Mouse (Mus musculus): ENCODE measurements at regions not wholly inside any gene's neighbourhood (a gene's known extent, or its start where the extent isn't known, plus 50 kb on each side); places are given as distances from the start of the nearest gene placed in this dataset.

DNA sequence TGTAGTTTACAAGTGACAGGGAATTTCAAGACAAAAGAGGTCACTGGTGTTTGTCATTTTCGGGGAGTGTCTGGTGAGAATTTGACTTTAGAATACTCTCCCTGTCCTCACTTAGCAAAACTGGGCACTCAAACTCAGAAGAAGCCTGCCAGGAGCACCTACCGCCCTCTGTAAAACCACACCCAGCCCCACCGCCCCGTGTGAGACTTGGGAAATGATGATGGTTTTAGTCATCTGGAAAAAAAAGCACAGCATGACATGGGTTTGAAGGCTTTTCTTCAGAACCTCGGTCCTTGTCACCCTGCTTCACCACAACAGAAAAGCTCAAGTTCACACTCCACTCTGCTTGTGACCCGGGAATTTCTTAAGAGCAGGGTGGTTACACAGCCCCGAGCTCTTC lies 210.4 kb upstream of the Spdye4c start:
- WGBS = 55% methylated on average over 7 of the region's 7 CpGs
- H3K27ac ChIP-seq (ENCODE audit: insufficient read depth, low read depth, low read length) = no peak overlapping the region
- peaks cover 6% of the 10 kb centered on the region for H3K4me1 ChIP-seq (ENCODE audit: control insufficient read depth, insufficient read depth, insufficient read length, low read length)
- TF ChIP-seq CTCF (IDR thresholded peaks at IDR 0.05; ENCODE audit: extremely low read depth, insufficient read length, insufficient replicate concordance, low read depth, low read length) (no peak), POLR2A (IDR thresholded peaks at IDR 0.05; ENCODE audit: low read depth, low read length) (no peak)
- H3K27me3 ChIP-seq (ENCODE audit: control insufficient read depth, insufficient read depth, low read length) = no peaks in the 10 kb centered on the region
- H3K4me3 ChIP-seq (ENCODE audit: low read depth, low read length) = no peak overlapping the region
- H3K36me3 ChIP-seq (ENCODE audit: control insufficient read depth, insufficient read depth, low read length) = no peaks in the 10 kb centered on the region

DNA sequence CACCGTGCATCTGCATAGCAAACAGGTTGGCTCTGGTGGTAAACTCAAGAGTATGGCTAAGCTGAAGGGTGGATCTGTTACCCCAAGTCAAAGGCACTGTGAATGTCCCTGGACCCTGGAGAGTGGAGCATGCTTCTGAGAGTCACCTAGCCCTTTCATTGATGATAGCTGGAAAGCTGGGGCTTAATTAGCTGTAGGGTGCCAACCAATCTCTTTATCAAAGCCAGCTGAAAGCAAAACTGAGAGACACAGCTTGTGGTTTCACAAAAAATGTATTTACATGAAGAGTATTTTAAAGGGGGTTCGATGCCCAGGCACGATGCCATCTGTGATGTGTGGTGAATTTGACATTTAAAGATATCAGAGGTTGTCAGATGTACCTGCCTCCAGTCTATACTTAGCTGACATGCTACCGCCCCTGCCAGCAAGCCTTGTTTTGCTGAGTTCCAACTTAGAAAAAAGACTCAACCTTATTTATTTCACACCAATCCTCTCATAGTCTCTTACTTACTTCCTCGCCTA lies 209.3 kb upstream of the Spdye4c start:
- no peaks in the 10 kb centered on the region for H3K27me3 ChIP-seq (ENCODE audit: control insufficient read depth, insufficient read depth, low read length)
- no peak overlapping the region for H3K27ac ChIP-seq (ENCODE audit: insufficient read depth, low read depth, low read length)
- no peak overlapping the region for H3K4me3 ChIP-seq (ENCODE audit: low read depth, low read length)
- 85% methylated on average over 5 of the region's 5 CpGs for WGBS
- H3K4me1 ChIP-seq (ENCODE audit: control insufficient read depth, insufficient read depth, insufficient read length, low read length) = peaks cover 6% of the 10 kb centered on the region
- H3K36me3 ChIP-seq (ENCODE audit: control insufficient read depth, insufficient read depth, low read length) = no peaks in the 10 kb centered on the region
- TF ChIP-seq CTCF (IDR thresholded peaks at IDR 0.05; ENCODE audit: extremely low read depth, insufficient read length, insufficient replicate concordance, low read depth, low read length) = no peak
- TF ChIP-seq POLR2A (IDR thresholded peaks at IDR 0.05; ENCODE audit: low read depth, low read length) = no peak

DNA sequence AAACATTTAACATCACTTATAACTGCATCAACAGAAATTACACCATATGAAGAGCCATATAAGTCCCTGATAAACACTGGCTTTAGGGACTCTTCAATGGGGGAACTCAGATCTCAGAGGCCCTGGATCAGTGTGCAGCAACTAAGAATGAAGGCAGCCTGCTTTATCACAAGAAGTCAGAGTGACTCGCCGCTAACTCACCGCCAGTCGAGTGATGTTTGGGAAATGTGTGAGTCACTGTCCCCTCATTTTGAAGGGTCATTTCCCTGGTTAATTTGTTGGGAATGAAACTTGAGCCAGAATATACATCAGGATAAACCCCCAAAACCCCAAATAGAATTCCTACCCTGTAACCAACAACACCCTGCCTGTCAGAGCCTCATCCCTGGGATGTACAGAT lies 208.5 kb upstream of the Spdye4c start:
- WGBS = 74% methylated on average over 4 of the region's 4 CpGs
- no peaks in the 10 kb centered on the region for H3K36me3 ChIP-seq (ENCODE audit: control insufficient read depth, insufficient read depth, low read length)
- H3K27ac ChIP-seq (ENCODE audit: insufficient read depth, low read depth, low read length) = no peak overlapping the region
- no peaks in the 10 kb centered on the region for H3K27me3 ChIP-seq (ENCODE audit: control insufficient read depth, insufficient read depth, low read length)
- peaks cover 2% of the 10 kb centered on the region; the same call in 1 of the 2 replicates for H3K4me1 ChIP-seq (ENCODE audit: control insufficient read depth, insufficient read depth, insufficient read length, low read length)
- H3K4me3 ChIP-seq (ENCODE audit: low read depth, low read length) = no peak overlapping the region
- TF ChIP-seq CTCF (IDR thresholded peaks at IDR 0.05; ENCODE audit: extremely low read depth, insufficient read length, insufficient replicate concordance, low read depth, low read length) = no peak
- TF ChIP-seq POLR2A (IDR thresholded peaks at IDR 0.05; ENCODE audit: low read depth, low read length) = no peak

DNA sequence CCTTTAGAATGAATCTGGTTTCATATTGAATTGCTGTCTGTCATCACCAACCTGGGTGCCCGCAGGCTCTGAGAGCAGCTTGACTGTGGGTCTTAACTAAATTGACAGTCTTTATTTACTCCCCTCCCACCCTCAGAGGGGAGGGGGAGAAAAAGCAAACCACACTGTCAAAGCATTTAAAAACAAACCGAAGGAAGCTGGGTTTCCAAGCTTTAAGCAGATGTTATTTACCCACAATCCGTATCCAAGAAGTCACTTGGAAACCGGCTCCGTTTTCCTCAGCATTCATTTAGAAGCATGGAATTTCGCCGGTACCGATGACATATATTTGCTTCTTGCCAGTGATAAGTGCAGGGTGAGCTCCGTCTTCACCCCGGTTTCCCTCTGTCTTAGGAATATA lies 206.4 kb upstream of the Spdye4c start:
- H3K27ac ChIP-seq (ENCODE audit: insufficient read depth, low read depth, low read length) = no peak overlapping the region
- no peaks in the 10 kb centered on the region; the same call in 1 of the 2 replicates for H3K4me1 ChIP-seq (ENCODE audit: control insufficient read depth, insufficient read depth, insufficient read length, low read length)
- TF ChIP-seq CTCF (IDR thresholded peaks at IDR 0.05; ENCODE audit: extremely low read depth, insufficient read length, insufficient replicate concordance, low read depth, low read length) (no peak), POLR2A (IDR thresholded peaks at IDR 0.05; ENCODE audit: low read depth, low read length) (no peak)
- no peaks in the 10 kb centered on the region for H3K36me3 ChIP-seq (ENCODE audit: control insufficient read depth, insufficient read depth, low read length)
- 73% methylated on average over 10 of the region's 10 CpGs for WGBS
- no peak overlapping the region for H3K4me3 ChIP-seq (ENCODE audit: low read depth, low read length)
- no peaks in the 10 kb centered on the region for H3K27me3 ChIP-seq (ENCODE audit: control insufficient read depth, insufficient read depth, low read length)

DNA sequence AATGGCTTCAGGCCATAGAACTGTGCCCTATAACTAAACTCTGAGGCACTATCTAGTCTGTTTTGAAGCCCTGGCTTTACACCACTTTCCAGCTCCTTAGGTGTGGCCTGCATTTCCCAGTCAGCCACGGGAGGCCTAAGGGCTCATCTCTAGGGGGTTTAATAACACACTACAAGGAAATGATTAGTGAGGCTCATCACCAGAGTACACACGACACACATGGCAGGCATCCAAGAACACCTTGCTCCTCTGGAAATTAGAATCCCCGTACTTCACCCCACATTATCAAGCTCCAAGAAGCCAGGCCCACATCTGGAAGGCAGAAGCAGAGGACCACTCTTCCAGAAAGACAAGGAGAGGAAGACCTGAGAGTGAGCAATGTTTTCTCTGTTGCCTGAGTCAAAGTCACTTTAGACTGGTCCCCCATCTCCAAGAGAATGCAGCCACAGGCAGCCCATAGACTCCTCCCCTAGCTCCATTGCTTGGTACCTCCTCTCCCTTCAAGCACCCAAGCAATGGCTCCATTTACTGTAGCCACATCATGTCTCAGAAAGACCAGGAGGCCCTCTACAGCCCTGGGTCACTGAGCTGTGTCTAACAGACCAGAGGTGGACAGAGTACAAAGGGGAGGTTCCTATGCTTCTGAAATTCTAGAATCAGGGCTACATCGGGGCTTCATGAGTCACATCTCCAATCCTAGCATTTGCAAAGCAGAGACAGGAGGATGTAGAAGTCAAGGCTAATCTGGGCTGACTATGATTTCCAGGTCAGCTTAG lies 204.0 kb upstream of the Spdye4c start:
- H3K36me3 ChIP-seq (ENCODE audit: control insufficient read depth, insufficient read depth, low read length) = no peaks in the 10 kb centered on the region
- H3K4me1 ChIP-seq (ENCODE audit: control insufficient read depth, insufficient read depth, insufficient read length, low read length) = no peaks in the 10 kb centered on the region; the same call in 1 of the 2 replicates
- H3K4me3 ChIP-seq (ENCODE audit: low read depth, low read length) = no peak overlapping the region
- 32% methylated on average over 4 of the region's 4 CpGs for WGBS
- H3K27me3 ChIP-seq (ENCODE audit: control insufficient read depth, insufficient read depth, low read length) = no peaks in the 10 kb centered on the region
- no peak overlapping the region for H3K27ac ChIP-seq (ENCODE audit: insufficient read depth, low read depth, low read length)
- TF ChIP-seq POLR2A (IDR thresholded peaks at IDR 0.05; ENCODE audit: low read depth, low read length) = no peak
- TF ChIP-seq CTCF (IDR thresholded peaks at IDR 0.05; ENCODE audit: extremely low read depth, insufficient read length, insufficient replicate concordance, low read depth, low read length) = no peak

DNA sequence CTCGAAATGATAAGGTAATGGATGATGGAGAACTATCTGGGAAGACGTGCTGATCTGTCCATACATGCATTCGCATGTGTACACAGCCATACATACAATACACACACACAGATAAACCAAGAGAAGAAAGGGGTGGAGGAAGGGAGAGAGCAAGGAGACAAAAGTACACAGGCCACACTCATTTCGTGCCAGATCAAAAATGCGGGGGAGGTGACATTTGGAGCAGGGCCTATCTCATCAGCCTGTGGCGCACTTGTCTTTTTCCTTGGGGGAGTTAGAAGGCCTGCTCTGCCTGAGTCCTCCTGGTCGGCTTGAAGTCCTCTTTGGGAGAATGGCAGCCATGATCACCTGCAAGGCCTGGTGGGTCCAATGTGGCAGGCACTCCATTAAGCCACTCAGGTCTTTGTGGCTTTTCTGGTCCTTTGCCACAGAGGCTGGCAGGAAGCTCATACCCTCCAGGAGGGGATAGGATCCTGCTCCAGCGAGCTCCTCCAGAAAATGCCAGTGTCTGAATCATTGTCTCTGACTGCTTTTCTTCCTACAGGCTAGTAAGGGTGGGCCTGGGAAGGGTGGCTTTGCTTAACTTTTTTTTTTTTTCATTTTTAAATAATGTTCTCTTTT lies 203.0 kb upstream of the Spdye4c start:
- Histone ChIP-seq H3K27ac (ENCODE audit: insufficient read depth, low read depth, low read length) (no peak overlapping the region), H3K4me1 (ENCODE audit: control insufficient read depth, insufficient read depth, insufficient read length, low read length) (peaks cover 2% of the 10 kb centered on the region; the same call in 1 of the 2 replicates), H3K36me3 (ENCODE audit: control insufficient read depth, insufficient read depth, low read length) (no peaks in the 10 kb centered on the region), H3K27me3 (ENCODE audit: control insufficient read depth, insufficient read depth, low read length) (no peaks in the 10 kb centered on the region), H3K4me3 (ENCODE audit: low read depth, low read length) (no peak overlapping the region)
- WGBS = 66% methylated on average over 8 of the region's 8 CpGs
- TF ChIP-seq CTCF (IDR thresholded peaks at IDR 0.05; ENCODE audit: extremely low read depth, insufficient read length, insufficient replicate concordance, low read depth, low read length) (no peak), POLR2A (IDR thresholded peaks at IDR 0.05; ENCODE audit: low read depth, low read length) (no peak)

DNA sequence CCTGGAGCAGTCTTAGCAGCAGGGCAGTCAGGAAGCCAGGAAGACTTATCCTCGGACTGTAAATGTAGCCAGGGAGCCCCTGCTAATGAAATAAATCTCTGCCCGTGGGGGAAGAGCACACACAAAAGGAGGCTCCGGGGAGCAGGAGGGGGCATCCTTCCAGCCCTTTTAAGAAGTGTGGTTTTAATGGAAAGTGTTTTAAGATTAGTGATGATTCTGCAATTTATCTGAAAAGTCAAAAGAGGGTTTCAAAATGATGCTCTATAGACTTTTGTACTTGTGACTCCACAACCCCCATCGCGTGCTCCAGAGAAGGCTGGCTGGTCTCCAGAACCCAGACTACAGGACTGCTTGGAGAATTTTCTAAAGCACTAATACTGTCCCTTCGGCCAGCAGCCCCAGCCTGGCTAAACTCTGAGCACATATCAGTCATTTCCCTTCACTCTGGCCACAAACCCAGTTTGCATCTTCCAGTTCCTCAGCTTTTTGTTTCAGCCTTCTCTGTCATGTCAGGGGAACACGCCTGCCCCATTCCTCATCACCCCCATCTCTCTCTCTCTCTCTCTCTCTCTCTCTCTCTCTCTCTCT lies 202.0 kb upstream of the Spdye4c start:
- Histone ChIP-seq H3K27ac (ENCODE audit: insufficient read depth, low read depth, low read length) (no peak overlapping the region), H3K4me1 (ENCODE audit: control insufficient read depth, insufficient read depth, insufficient read length, low read length) (peaks cover 2% of the 10 kb centered on the region; the same call in 1 of the 2 replicates), H3K4me3 (ENCODE audit: low read depth, low read length) (no peak overlapping the region), H3K27me3 (ENCODE audit: control insufficient read depth, insufficient read depth, low read length) (no peaks in the 10 kb centered on the region), H3K36me3 (ENCODE audit: control insufficient read depth, insufficient read depth, low read length) (no peaks in the 10 kb centered on the region)
- WGBS = 56% methylated on average over 7 of the region's 7 CpGs
- no peak for TF ChIP-seq POLR2A (IDR thresholded peaks at IDR 0.05; ENCODE audit: low read depth, low read length)
- no peak for TF ChIP-seq CTCF (IDR thresholded peaks at IDR 0.05; ENCODE audit: extremely low read depth, insufficient read length, insufficient replicate concordance, low read depth, low read length)

Data from small intestine, adult 2 months (tissue).